In genomic region chr2:79429650-79430049, GRCm38 (mm10) we compare ENCODE assay signal across 13 mouse cellular contexts. TPM values are rescaled to one million over a fixed set of nuclear protein-coding genes. Genes with fewer than 3 reads are reported as not detected.
A peak's percentile ranks its signal among the peaks of the same experiment; 100 is the strongest.
DNase-seq lines count a peak whose midpoint lies in the region; ATAC-seq and TF ChIP-seq lines count a peak whose summit lies in the region.
"Had no signal": no experiment of that assay in that cellular context is flagged by ENCODE, and none has a peak within 500 bp of the region (broad histone marks: within the 10 kb centered on the region; RNA-seq: fewer than 3 reads in every experiment).

No protein-coding gene starts in this region.

- 0 out of 2 replicates have a peak overlapping the region, but pooled peaks have one; percentile 58 for H3K4me2 ChIP-seq in liver, embryonic 14.5 days (ENCODE audit: low read depth)

- no peak overlapping the region for H3K27ac ChIP-seq in liver, embryonic 14.5 days

- H3K79me2 ChIP-seq in C2C12 (ENCODE audit: control insufficient read depth, insufficient read depth), result no peaks in the 10 kb centered on the region

- WGBS in liver, embryonic 14.5 days (ENCODE audit: insufficient replicate concordance), result 3% methylated on average over 6 of the region's 6 CpGs

- H3K4me3 ChIP-seq in C2C12 (ENCODE audit: insufficient read depth, poor library complexity, severe bottlenecking), result no peak overlapping the region
- no peak overlapping the region for H3K4me3 ChIP-seq in liver, embryonic 14.5 days (ENCODE audit: insufficient read depth in 1 of 2, low read depth in 2 of 2, low read length in 2 of 2)
- H3K4me3 ChIP-seq: erythroblast, embryonic 14.5 days had no signal

- peak; percentile 68 for ATAC-seq in common myeloid progenitor, adult 5-6 weeks (replicated peaks; ENCODE audit: low read depth, poor library complexity, severe bottlenecking)
- no peak for ATAC-seq in liver, embryonic 14.5 days (ENCODE audit: insufficient read depth)

- H3K36me3 ChIP-seq in C2C12 (ENCODE audit: control insufficient read depth, insufficient read depth), result no peaks in the 10 kb centered on the region
- no peaks in the 10 kb centered on the region for H3K36me3 ChIP-seq in liver, embryonic 14.5 days (replicated peaks; ENCODE audit: control insufficient read depth, insufficient read depth, low read depth)

- H3ac ChIP-seq in C2C12 (ENCODE audit: control insufficient read depth, insufficient read length, low read depth), result no peak overlapping the region

- TF ChIP-seq CTCF in C2C12 (IDR thresholded peaks at IDR 0.05; ENCODE audit: control insufficient read depth, insufficient read depth, insufficient read length), result no peak
- no peak for TF ChIP-seq CTCF in liver, embryonic 14.5 days (IDR thresholded peaks at IDR 0.05; ENCODE audit: low read depth)

- no peaks in the 10 kb centered on the region for H3K9me3 ChIP-seq in liver, embryonic 14.5 days (ENCODE audit: control insufficient read depth, low read length)

- DNase-seq in heart, adult 18-20 months, result peak; percentile 62 to 69
- DNase-seq in heart, postnatal 25 days (ENCODE audit: low spot score), result no peak
- DNase-seq in liver, embryonic 14.5 days (ENCODE audit: low read depth in 3 of 3, low spot score in 3 of 3), result peak; percentile 17 to 19 (median 18)
- no peak for DNase-seq in layer of hippocampus, adult 9-10 months (ENCODE audit: low spot score)
- DNase-seq in embryo, embryonic 10.5 days (ENCODE audit: low spot score), result no peak
- DNase-seq in layer of hippocampus, adult 9-11 months, result no peak
- DNase-seq: right cerebral cortex, postnatal 25 days; thymus, adult 2 months had no signal

- H3K79me3 ChIP-seq in C2C12 (ENCODE audit: low read depth), result no peaks in the 10 kb centered on the region

- H3K27me3 ChIP-seq in C2C12 (ENCODE audit: control insufficient read depth, insufficient read depth, insufficient read length), result peaks cover 7% of the 10 kb centered on the region
- peaks cover 6% of the 10 kb centered on the region for H3K27me3 ChIP-seq in liver, embryonic 14.5 days (ENCODE audit: control insufficient read depth, insufficient read depth, low read length)

- H3K4me1 ChIP-seq in liver, embryonic 14.5 days (replicated peaks; ENCODE audit: control insufficient read depth in 2 of 2, insufficient read depth in 2 of 2, low read length in 1 of 2), result 0 out of 4 replicates have a peak, but pooled peaks cover 0 to 2% of the 10 kb centered on the region in 2 experiments

- TF ChIP-seq EP300 in liver, embryonic 14.5 days (IDR thresholded peaks at IDR 0.05; ENCODE audit: low read depth), result no peak

- H3K9ac ChIP-seq in liver, embryonic 14.5 days (replicated peaks), result no peak overlapping the region

- intact Hi-C loops in heart, postnatal 25 days (cut with DNase I), result no loop called here

TF ChIP-seq in C2C12, 6 proteins besides CTCF, POLR2A, EP300 and RAD21:
- TF ChIP-seq CEBPB (IDR thresholded peaks at IDR 0.05; ENCODE audit: low read depth) (peak; percentile 64), FOSL1 (IDR thresholded peaks at IDR 0.05; ENCODE audit: insufficient read depth, low read length, poor library complexity, severe bottlenecking) (no peak)

RNA-seq across cellular contexts. Expression of gene Neurod1, which starts 26.9 kb away (rescaled TPM):
- not detected for total RNA-seq in heart, adult 18-20 months (2021)
- not detected for total RNA-seq in heart, postnatal 25 days (2021)
- polyA plus RNA-seq in C2C12 (2012; fragmentation: generic; extraction: Trizol), result not detected
- not detected in 2 replicates for total RNA-seq in common myeloid progenitor, adult 5-6 weeks (2017)
- 0.01 and 0.06 TPM in 2 replicates for polyA plus RNA-seq in liver, embryonic 14.5 days (2012; rRNA removed)
- polyA plus RNA-seq in liver, embryonic 14.5 days (2014; fragmentation: Nextera tagmentation; extraction: Ambion mirVana), result not detected in 2 replicates
- total RNA-seq: monocyte, adult 5-6 weeks had no signal
- polyA plus RNA-seq: erythroblast, embryonic 14.5 days; heart, postnatal 0 days; thymus, adult 2 months had no signal

RNA-seq across cellular contexts. Expression of gene Cerkl, which starts 26.9 kb away (rescaled TPM):
- total RNA-seq in heart, adult 18-20 months (2021), result under 1 TPM; 0.67 to 0.87 TPM
- total RNA-seq in heart, postnatal 25 days (2021), result 1 to 10 TPM in 1 of 2 experiments, under 1 TPM in 1; 0.70 to 1.5 TPM
- polyA plus RNA-seq in C2C12 (2012; fragmentation: generic; extraction: Trizol), result not detected
- 6.3 and 10.5 TPM in 2 replicates for total RNA-seq in common myeloid progenitor, adult 5-6 weeks (2017)
- polyA plus RNA-seq in liver, embryonic 14.5 days (2012; rRNA removed), result 0.75 and 1.2 TPM in 2 replicates
- polyA plus RNA-seq in liver, embryonic 14.5 days (2014; fragmentation: Nextera tagmentation; extraction: Ambion mirVana), result 1.5 and 5.0 TPM in 2 replicates

Comparison
In these comparisons a context has a peak if more than half of its experiments do, and no peak if none do; other contexts are left out.
1. DNase-seq: peak in heart, adult 18-20 months (2 of 2) and liver, embryonic 14.5 days (3 of 3); none in heart, postnatal 25 days (single experiment), layer of hippocampus, adult 9-10 months (single experiment), embryo, embryonic 10.5 days (single experiment) and layer of hippocampus, adult 9-11 months (single experiment).